Mouse (Mus musculus) lung, postnatal 10 days (tissue): ENCODE measurements around the gene 0610037L13Rik.

ENCODE experiments used
- DNase-seq: peaks from one replicate; pipeline ENCODE4 v3.0.0; 2021

0610037L13Rik gene

GRCm38 (mm10) chr4:107921152-107921695, 31.6 kb downstream of the 0610037L13Rik start:
- peak; percentile 51 for DNase-seq

DNA sequence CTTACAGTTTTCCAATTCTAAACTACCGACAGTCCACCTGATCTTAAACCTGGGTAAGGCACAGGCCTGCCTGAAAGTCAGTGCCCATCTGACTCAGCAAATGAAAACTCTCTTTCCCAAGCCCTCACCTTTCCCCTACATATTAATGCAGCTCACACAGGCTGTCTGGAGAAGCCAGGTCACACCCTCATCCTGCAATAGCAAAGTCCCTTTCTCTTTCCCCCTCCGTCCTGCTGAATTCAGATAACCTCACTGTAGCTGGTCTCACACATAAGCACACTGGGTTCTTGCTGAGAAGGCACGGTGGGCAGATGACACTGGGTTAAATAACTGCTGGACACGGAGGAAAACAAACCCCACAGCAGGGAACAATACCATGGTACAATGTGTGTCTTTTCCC, 32.3 kb downstream of the 0610037L13Rik start:
- DNase-seq: peak; percentile 23

DNA sequence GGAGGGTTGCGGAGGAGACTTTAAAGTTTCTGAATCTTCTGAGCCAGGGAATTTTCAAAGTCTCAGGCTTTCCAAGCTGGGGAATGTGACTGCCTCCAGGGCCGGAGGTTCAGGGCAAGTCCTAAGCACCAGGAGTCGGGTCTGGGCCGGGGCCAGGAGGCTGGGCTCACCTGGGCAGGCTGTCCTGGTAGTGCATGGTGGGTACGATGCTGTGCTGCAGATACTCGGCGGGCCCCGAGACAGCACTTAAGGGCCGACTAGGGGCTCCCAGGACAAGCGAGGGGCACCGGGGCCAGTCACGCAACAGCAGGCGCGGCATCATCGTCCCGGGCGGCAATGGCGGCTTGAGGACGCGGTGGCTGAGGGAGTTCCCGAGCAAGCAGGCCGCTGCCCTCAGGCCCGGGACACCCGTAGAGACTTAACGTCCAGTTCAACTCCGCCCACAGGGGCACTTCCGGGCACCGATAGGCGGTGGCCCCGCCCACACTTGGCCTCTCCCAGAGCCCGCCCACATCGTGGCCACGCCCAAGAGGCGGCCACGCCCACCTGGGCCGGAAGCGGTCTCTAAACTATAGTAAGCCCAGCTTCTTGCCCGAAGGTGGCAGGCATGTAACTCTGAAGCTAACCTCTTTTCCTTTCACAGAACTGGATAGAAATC, 33.7 kb downstream of the 0610037L13Rik start, which contains the start of gene Cpt2:
Gene Cpt2, minus strand, starts transcription at position 466 of the 658 bp plus-strand sequence.
- DNase-seq: peak; percentile 97

DNA sequence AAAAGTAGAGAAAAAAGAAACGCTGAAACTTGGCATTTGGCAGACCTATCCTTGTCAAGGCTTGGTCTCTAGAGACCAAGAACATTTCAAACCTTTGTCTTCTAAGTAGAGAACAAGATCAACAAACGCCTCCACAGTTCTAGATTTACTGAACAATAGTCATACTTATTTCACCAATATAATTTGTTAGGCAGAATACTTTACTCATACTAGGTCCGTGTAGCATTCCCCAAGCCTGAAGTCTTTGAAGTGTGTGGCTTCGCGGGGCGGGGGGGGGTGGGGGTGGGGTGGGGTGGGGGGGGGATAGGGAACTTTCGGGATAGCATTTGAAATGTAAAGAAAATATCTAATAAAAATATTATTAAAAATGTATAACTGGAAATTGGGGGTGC, 34.2 kb downstream of the 0610037L13Rik start:
- DNase-seq: no peak

GRCm38 (mm10) chr4:107928269-107928668, 38.7 kb downstream of the 0610037L13Rik start:
- no peak for DNase-seq

GRCm38 (mm10) chr4:107928726-107929125, 39.1 kb downstream of the 0610037L13Rik start:
- DNase-seq: no peak

GRCm38 (mm10) chr4:107931453-107931852, 41.8 kb downstream of the 0610037L13Rik start:
- DNase-seq: no peak

DNA sequence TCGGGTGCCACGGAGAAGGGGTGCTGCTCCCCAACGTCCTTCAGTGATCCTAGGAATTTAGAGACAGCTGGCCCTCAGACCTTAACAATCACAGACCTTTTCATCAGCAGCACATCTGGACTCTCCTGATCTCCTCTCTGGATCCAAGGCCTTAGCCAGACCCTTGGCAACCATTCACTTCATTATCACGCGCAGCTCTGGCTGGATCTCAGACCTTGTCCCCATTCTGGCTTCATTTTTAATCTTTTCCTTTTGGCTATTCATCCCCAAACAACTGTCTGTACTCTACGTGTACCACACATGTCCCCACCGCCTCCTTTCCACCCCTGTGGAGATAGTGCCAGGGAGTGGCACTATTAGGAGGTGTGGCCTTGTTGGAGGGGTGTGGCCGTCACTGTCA, 43.6 kb downstream of the 0610037L13Rik start:
- DNase-seq: no peak

DNA sequence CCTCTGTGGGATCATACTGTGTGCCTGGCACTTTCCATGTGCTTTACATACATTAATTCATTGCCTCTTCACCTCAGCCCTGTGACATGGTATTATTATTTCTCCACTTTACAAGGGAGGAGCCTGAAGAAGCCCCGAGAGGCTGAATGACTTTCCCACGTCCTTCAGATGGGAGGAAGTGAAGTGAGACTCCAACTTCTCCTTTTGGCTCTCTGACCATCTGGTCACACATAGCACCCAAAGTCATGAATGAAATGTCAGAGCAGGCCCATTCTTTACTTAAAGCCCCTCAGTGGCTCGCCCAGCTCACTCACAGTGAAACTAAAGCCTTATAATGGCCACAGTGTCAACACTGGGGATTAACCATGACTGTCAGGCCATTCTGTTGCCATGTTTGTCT, 45.6 kb downstream of the 0610037L13Rik start:
- DNase-seq: no peak

- peak; percentile 88 for DNase-seq
Measured at GRCm38 (mm10) chr4:107937338-107937737, 47.7 kb downstream of the 0610037L13Rik start.

- no peak for DNase-seq
Measured at GRCm38 (mm10) chr4:107938124-107938523, 48.5 kb downstream of the 0610037L13Rik start.

DNA sequence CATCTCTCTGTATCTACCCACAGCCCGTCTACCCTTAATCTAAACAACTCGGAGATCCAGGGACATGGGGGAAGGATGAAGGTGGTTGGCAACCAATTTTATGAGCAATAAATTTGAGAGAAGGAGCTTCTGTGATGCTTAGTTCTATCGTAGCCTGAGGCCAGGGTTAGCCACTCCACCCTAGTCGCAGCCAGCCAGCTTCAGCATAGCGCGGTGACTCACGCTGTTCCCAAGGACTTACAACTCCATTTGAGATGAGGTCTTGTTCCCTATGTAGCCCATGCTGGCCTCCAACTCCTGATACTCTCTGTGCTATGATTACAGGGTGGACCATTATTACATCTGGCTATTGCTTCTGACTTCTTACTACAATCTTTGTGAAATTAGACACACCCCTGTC, 53.1 kb downstream of the 0610037L13Rik start:
- DNase-seq: no peak

DNA sequence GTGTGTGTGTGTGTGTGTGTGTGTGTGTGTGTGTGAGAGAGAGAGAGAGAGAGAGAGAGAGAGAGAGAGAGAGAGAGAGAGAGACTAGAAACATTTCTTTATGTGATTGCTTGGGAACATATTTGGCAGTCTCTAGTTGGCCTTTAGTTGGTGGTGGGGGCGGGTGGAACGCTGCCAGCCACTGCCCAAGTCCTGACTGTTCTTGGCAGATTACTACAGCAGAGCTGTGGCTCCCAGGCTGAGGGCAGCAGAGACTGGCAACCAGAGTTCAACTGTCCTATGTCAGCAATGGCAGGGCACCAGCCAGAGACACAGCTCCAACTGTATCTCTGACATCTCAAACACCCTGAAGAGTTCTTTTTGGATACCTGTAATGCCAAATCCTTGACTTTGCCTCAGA, 54.5 kb downstream of the 0610037L13Rik start:
- DNase-seq: no peak
